Mouse (Mus musculus): ENCODE measurements around the gene Olfr74. TPM values are rescaled to one million over a fixed set of nuclear protein-coding genes. Genes with fewer than 3 reads are reported as not detected.

Gene Olfr74
- polyA plus RNA-seq (2017; shearing (Covaris generic)) = not detected

GRCm38 (mm10) chr2:87974563-87974962, at the start of gene Olfr74:
Olfr74 (minus strand) TSS chr2:87974663.

GRCm38 (mm10) chr2:88022474-88022873, 48.0 kb upstream of the Olfr74 start, which contains the start of gene Olfr1161:
Olfr1161 (plus strand) TSS chr2:88022774.

GRCm38 (mm10) chr2:88007515-88008318, 33.3 kb upstream of the Olfr74 start, which contains the start of gene Olfr1160:
Olfr1160 (minus strand) TSS chr2:88008268.

GRCm38 (mm10) chr2:87989813-87990212, 15.3 kb upstream of the Olfr74 start, which contains the start of gene Olfr1158:
Olfr1158 (plus strand) TSS chr2:87990113.

GRCm38 (mm10) chr2:87968199-87968598, 6.3 kb downstream of the Olfr74 start, which contains the start of gene Olfr1157:
Olfr1157 (minus strand) TSS chr2:87968299.

GRCm38 (mm10) chr2:87953000-87953399, 21.5 kb downstream of the Olfr74 start, which contains the start of gene Olfr1156:
Olfr1156 (minus strand) TSS chr2:87953100.

GRCm38 (mm10) chr2:87945037-87945436, 29.4 kb downstream of the Olfr74 start, which contains the start of gene Olfr1155:
Olfr1155 (minus strand) TSS chr2:87945137.

Other genes with a start within 250 kb of the Olfr74 start
- gene Olfr1138, start 234.7 kb downstream of the Olfr74 start, polyA plus RNA-seq (2017; shearing (Covaris generic)) = not detected
- gene Olfr1140, start 230.9 kb downstream of the Olfr74 start, polyA plus RNA-seq (2017; shearing (Covaris generic)) = not detected
- not detected for gene Olfr1141, start 220.7 kb downstream of the Olfr74 start, polyA plus RNA-seq (2017; shearing (Covaris generic))
- not detected for gene Olfr152, start 195.2 kb downstream of the Olfr74 start, polyA plus RNA-seq (2017; shearing (Covaris generic))
- not detected for gene Olfr1143, start 174.1 kb downstream of the Olfr74 start, polyA plus RNA-seq (2017; shearing (Covaris generic))
- not detected for gene Olfr1145, start 164.8 kb downstream of the Olfr74 start, polyA plus RNA-seq (2017; shearing (Covaris generic))
- not detected for gene Olfr1148, start 144.1 kb downstream of the Olfr74 start, polyA plus RNA-seq (2017; shearing (Covaris generic))
- not detected for gene Olfr1150-ps1, start 130.7 kb downstream of the Olfr74 start, polyA plus RNA-seq (2017; shearing (Covaris generic))
- gene Olfr1151, start 118.8 kb downstream of the Olfr74 start, polyA plus RNA-seq (2017; shearing (Covaris generic)) = not detected
- 0.04 TPM for gene Olfr1152, start 108.2 kb downstream of the Olfr74 start, polyA plus RNA-seq (2017; shearing (Covaris generic))
- gene Olfr1153, start 79.7 kb downstream of the Olfr74 start, polyA plus RNA-seq (2017; shearing (Covaris generic)) = not detected
- not detected for gene Olfr1154, start 69.5 kb downstream of the Olfr74 start, polyA plus RNA-seq (2017; shearing (Covaris generic))
- not detected for gene Olfr1155, start 29.5 kb downstream of the Olfr74 start, polyA plus RNA-seq (2017; shearing (Covaris generic))
- 0.11 TPM for gene Olfr1156, start 21.6 kb downstream of the Olfr74 start, polyA plus RNA-seq (2017; shearing (Covaris generic))
- gene Olfr1157, start 6.4 kb downstream of the Olfr74 start, polyA plus RNA-seq (2017; shearing (Covaris generic)) = not detected
- not detected for gene Olfr1158, start 15.4 kb upstream of the Olfr74 start, polyA plus RNA-seq (2017; shearing (Covaris generic))
- gene Olfr1160, start 33.6 kb upstream of the Olfr74 start, polyA plus RNA-seq (2017; shearing (Covaris generic)) = not detected
- not detected for gene Olfr1161, start 48.1 kb upstream of the Olfr74 start, polyA plus RNA-seq (2017; shearing (Covaris generic))
- gene Olfr73, start 63.0 kb upstream of the Olfr74 start, polyA plus RNA-seq (2017; shearing (Covaris generic)) = not detected
- gene Olfr1162, start 76.5 kb upstream of the Olfr74 start, polyA plus RNA-seq (2017; shearing (Covaris generic)) = not detected
- gene Olfr1163, start 97.2 kb upstream of the Olfr74 start, polyA plus RNA-seq (2017; shearing (Covaris generic)) = not detected
- gene Olfr1164, start 119.3 kb upstream of the Olfr74 start, polyA plus RNA-seq (2017; shearing (Covaris generic)) = not detected
- gene Olfr1166, start 153.6 kb upstream of the Olfr74 start, polyA plus RNA-seq (2017; shearing (Covaris generic)) = not detected
- gene Olfr1167, start 180.5 kb upstream of the Olfr74 start, polyA plus RNA-seq (2017; shearing (Covaris generic)) = not detected
- not detected for gene Olfr1168, start 207.2 kb upstream of the Olfr74 start, polyA plus RNA-seq (2017; shearing (Covaris generic))